Mouse (Mus musculus) WW6 (cell line): ENCODE results near the gene Gm20721.
A peak's percentile ranks its signal among the peaks of the same experiment; 100 is the strongest.

ENCODE experiments used
- DNase-seq: peaks from one replicate; pipeline ENCODE4 v3.0.0-alpha.2; 2013; ENCODE audit warnings: low read depth, low spot score

Gm20721 gene

DNA sequence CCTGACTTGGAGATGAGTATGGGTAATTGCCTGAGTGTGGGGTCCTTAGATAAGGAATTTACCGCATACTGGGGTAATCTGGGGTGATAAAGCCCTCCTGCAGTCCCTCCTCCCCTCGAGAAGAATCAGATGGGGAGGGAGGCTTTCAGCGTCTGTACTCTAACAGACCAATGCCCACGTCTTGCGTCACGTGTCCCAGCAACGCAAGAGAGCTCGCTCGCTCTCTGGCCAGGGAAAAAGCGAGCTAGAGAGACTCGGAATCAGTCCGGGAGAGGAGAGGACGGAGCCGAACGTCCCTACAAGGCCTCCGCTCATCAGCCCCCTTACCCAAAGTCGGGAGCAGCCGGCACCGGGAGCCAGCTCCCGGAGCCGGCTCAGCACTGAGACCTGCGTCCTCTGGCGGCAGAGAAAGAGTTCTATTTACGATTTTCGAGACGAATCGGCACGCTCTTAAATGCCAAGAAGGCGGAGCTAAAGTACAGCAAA, 49.4 kb downstream of the Gm20721 start:
- DNase-seq = no peak

- no peak for DNase-seq
Observed at GRCm38 (mm10) chr2:174295900-174296465, 50.5 kb downstream of the Gm20721 start.

DNA sequence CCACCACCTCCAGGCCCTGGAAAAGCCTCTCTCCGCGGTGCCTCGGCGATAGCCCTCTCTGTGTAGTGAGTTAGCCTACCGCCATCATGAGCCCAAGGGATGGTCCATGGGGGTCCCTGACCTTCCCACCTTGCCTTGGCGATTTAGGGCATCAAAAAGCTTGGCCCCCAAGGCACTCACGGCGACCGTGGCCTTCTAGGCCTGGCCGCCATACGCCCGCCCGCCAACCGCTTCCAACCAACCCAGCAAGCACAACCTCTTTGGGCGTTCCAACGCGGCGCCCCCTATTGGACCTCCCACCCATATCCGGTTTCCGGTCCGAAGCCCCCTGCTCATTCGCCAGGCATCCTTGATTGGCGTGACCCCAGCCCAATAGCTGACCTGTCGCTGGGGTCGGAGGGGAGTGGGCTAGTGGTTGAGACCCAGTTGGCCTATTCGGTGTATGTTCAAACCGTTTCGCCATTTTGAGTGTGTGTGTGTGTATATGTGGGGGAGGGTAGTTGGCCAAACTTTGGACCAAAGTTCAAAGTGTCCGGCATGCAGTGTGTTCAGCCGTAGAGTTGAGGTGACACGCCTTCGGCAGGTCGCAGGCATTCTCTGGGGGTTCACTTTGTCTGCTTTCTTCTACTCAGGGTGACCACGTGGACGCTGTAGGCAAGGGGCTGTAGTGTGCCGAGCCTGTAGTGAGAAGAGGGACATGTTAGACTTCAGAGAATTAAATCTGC, 51.2 kb downstream of the Gm20721 start:
- peak; percentile 94 for DNase-seq

- no peak for DNase-seq
Observed at GRCm38 (mm10) chr2:174294457-174294856, 52.1 kb downstream of the Gm20721 start.

GRCm38 (mm10) chr2:174291662-174292030, 54.9 kb downstream of the Gm20721 start:
- DNase-seq = no peak

DNA sequence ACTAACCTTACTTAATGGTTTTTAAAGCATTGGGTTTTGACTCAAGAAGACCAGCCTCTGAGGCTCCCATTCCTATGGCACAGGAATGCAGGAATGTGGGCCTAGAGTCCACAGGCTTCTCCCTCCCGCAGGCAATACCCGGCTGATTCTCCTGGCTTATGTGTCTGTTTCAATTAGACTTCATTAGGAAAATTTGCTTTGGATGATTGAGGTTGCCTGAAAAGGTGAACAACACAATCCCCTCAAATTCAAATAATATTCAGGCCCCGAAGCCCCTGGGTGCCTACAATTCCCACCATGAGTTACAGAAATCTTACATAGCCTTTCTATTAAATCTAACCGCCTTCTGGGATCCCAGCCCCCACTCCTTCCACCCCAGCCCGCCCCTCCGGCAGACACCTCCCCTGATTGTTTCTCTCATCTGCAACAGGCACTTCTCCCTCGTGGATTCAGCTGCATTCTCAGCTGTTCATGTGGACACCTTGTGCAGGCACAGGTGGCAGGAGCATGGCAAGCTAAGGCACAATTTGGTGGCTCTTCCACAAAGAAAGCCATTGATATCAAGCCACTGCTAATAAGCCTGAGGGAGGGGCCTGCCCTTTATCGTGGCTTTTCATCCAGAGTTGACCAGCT, 55.4 kb downstream of the Gm20721 start:
- no peak for DNase-seq

DNA sequence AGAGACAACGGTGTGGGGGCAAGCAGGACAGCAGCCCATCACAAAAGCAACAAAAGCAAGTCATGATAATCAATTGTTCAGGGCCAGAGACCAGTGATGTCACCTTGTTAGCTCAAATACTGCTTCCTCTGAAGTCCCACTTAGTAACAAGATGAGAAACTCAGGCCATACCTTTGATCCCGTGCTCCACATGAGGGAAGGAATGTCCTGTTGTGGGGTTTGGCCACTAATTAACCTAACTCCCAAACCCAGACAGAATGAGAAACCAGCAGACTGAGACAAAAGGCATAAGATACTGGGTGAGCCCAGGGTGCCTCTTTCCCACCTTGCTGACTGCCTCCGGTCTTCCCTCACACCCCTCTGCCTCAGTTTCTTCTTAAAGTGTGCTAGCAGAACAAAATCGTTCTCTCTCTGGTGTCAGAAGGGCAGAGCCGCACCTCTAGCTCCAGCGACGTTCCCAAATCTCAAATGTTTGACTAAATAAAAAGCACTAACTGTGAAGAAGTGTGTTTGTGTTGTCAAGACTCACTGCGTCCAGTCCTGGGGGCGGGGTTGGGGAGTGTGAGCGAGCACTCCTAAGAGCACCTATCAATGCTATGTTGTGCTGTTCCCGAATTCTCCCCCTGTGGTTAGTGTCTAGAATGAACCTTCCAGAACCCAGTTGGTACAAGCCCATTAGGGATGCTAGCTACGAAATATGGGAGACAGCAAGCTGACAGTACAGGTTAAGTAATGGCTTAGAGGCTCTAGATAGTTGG, 57.7 kb downstream of the Gm20721 start:
- DNase-seq = no peak

- DNase-seq = no peak
Observed at GRCm38 (mm10) chr2:174287921-174288320, 58.6 kb downstream of the Gm20721 start.

DNA sequence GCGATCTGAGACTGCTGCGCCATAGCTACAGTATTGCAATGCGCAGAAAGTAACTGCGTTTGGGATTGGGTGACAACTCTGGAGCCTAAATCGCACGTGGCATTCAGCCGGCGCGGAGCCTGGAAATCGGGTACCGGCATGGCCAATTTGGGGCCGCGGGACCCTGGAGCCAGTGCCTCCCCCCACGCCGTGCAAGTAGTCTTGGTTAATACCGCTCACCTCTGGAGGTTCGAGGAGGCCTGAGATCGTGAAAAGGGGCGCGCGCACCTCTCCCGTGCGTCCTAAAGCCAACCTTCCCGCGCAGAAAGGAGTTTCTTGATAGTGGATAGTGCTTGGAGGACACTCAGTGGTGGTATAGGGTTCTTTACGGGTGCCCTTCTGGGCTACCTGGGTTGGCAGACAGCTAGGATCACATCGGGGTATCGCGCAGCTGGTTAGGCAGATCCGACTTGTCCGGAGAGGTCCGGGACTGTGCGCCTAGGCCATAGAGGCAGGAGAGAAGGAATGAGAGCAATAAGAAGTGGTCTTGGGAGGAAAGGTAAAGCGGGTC, 60.5 kb downstream of the Gm20721 start:
- no peak for DNase-seq

GRCm38 (mm10) chr2:174284807-174285457, 61.6 kb downstream of the Gm20721 start:
- no peak for DNase-seq

DNA sequence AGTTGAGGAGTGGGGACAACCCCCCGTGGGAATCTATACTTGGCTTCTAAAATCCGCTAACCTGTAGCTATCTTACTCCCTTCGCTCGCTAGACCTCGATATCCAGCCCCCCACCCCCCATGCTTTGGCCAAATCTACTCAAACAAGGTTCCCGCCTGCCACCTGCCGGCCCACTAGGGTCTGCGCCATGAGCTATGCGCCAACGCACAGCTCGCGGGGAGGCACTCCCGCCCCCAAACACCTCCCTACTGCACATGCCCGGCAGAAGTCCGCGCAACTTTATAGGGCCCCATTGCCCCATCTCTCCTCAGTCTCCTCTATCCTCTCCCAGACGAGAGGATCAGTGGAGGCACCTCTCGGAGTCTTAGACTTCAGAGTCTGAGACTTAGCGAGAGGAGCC, 62.5 kb downstream of the Gm20721 start, which contains the start of gene Gnas:
Gnas (plus strand) TSS at position 310 of the 400 bp plus-strand sequence.
- no peak for DNase-seq

DNA sequence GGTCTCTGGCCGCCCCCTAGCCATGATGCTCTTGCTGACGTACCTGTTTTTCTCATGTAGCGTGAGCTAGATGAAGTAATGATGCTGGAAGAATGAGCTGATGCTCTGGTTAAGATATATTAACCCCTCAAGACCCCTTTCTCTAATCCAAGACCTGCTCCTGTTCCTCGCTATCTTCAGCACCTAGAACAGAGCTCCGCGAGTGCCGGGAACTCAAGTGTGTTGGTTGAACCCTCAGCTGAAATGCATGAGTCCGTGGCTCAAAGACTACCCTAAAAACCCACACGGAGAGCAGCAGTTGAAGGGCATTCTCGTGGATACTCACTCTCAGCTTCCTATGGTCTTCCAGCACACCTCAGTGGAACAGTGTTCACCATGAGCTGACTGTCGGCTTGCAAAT, 63.2 kb downstream of the Gm20721 start:
- DNase-seq = no peak
